Mouse (Mus musculus) C2C12 (cell line): ENCODE results near the gene Larp4b. TPM values are rescaled to one million over a fixed set of nuclear protein-coding genes. Genes with fewer than 3 reads are reported as not detected.

Experiments
- H3K27me3 ChIP-seq: one replicate; pipeline ENCODE4 v1.6.1; 2011; ENCODE audit not compliant: control insufficient read depth, insufficient read depth, insufficient read length
- H3K36me3 ChIP-seq: one replicate; pipeline ENCODE4 v1.6.1; 2011; ENCODE audit not compliant: control insufficient read depth, insufficient read depth
- H3K4me3 ChIP-seq: one replicate; pipeline ENCODE4 v1.5.1; 2011; ENCODE audit warnings: mild to moderate bottlenecking, control low read depth; ENCODE audit not compliant: poor library complexity, insufficient read depth, severe bottlenecking
- H3K79me2 ChIP-seq: one replicate; pipeline ENCODE4 v1.6.1; 2011; ENCODE audit not compliant: control insufficient read depth, insufficient read depth
- H3K79me3 ChIP-seq: one replicate; pipeline ENCODE4 v1.6.1; 2011; ENCODE audit warnings: low read depth, control low read depth
- H3ac ChIP-seq: one replicate; pipeline ENCODE3; 2011; ENCODE audit warnings: low read depth; ENCODE audit not compliant: control insufficient read depth, insufficient read length
- CEBPB ChIP-seq: IDR thresholded peaks from one replicate; pipeline ENCODE4 v1.6.1; 2011; ENCODE audit warnings: low read depth, mild to moderate bottlenecking, control low read depth, moderate library complexity
- CTCF ChIP-seq: IDR thresholded peaks from one replicate; pipeline ENCODE4 v1.5.1; 2011; ENCODE audit not compliant: control insufficient read depth, insufficient read depth, insufficient read length
- FOSL1 ChIP-seq: IDR thresholded peaks from one replicate; pipeline ENCODE4 v1.8.0; 2011; ENCODE audit warnings: mild to moderate bottlenecking, low read length; ENCODE audit not compliant: poor library complexity, insufficient read depth, severe bottlenecking
- MAX ChIP-seq: IDR thresholded peaks from one replicate; pipeline ENCODE4 v1.6.1; 2011; ENCODE audit warnings: mild to moderate bottlenecking, control low read depth
- MYOD1 ChIP-seq: IDR thresholded peaks from one replicate; pipeline ENCODE4 v1.6.1; 2011; ENCODE audit warnings: low read depth; ENCODE audit not compliant: control insufficient read depth, insufficient read length
- MYOG ChIP-seq: IDR thresholded peaks from one replicate; pipeline ENCODE4 v1.6.1; 2011; ENCODE audit not compliant: control insufficient read depth, insufficient read length; ENCODE audit errors: extremely low read depth
- USF1 ChIP-seq: IDR thresholded peaks from one replicate; pipeline ENCODE4 v1.6.1; 2011; ENCODE audit warnings: low read depth, mild to moderate bottlenecking, control low read depth, moderate library complexity
- polyA plus RNA-seq: library from polyadenylated mRNA; unstranded; fragments of >200 nt; fragmentation: generic; extraction: Trizol; gene quantifications from one replicate; pipeline ENCODE4 v1.2.1, GENCODE M21; 2012; ENCODE audit warnings: missing spikeins

The Larp4b gene
- polyA plus RNA-seq, 1 experiment = 15.2 TPM

GRCm38 (mm10) chr13:9191172-9192140 lies 97.8 kb downstream of the Larp4b start:
- Histone ChIP-seq H3K79me3 (no peaks in the 10 kb centered on the region), H3K27me3 (no peaks in the 10 kb centered on the region), H3K4me3 (no peak overlapping the region), H3ac (peak overlapping the region; percentile 13), H3K36me3 (no peaks in the 10 kb centered on the region), H3K79me2 (no peaks in the 10 kb centered on the region)
- TF ChIP-seq CTCF = no peak
- no peak for TF ChIP-seq MYOG
- peak; percentile 73 for TF ChIP-seq FOSL1
- peak; percentile 46 for TF ChIP-seq MAX
- TF ChIP-seq MYOD1 = no peak
- TF ChIP-seq USF1 = no peak
- TF ChIP-seq CEBPB = no peak

- no peak overlapping the region for H3K4me3 ChIP-seq
- TF ChIP-seq CEBPB = no peak
- TF ChIP-seq MAX = no peak
- TF ChIP-seq USF1 = no peak
- no peak for TF ChIP-seq MYOG
- no peak for TF ChIP-seq MYOD1
- H3K36me3 ChIP-seq = no peaks in the 10 kb centered on the region
- no peaks in the 10 kb centered on the region for H3K79me2 ChIP-seq
- H3K79me3 ChIP-seq = no peaks in the 10 kb centered on the region
- no peak overlapping the region for H3ac ChIP-seq
- no peaks in the 10 kb centered on the region for H3K27me3 ChIP-seq
Measured at GRCm38 (mm10) chr13:9192797-9193330, 99.2 kb downstream of the Larp4b start.

GRCm38 (mm10) chr13:9194656-9195055 lies 101.0 kb downstream of the Larp4b start:
- Histone ChIP-seq H3K4me3 (no peak overlapping the region), H3K36me3 (no peaks in the 10 kb centered on the region), H3K79me3 (no peaks in the 10 kb centered on the region), H3K27me3 (no peaks in the 10 kb centered on the region), H3K79me2 (no peaks in the 10 kb centered on the region), H3ac (no peak overlapping the region)
- TF ChIP-seq FOSL1 (no peak), MAX (no peak), CEBPB (no peak), CTCF (no peak)

- no peak overlapping the region for H3K4me3 ChIP-seq
- H3K79me3 ChIP-seq = no peaks in the 10 kb centered on the region
- H3K27me3 ChIP-seq = no peaks in the 10 kb centered on the region
- no peaks in the 10 kb centered on the region for H3K36me3 ChIP-seq
- H3K79me2 ChIP-seq = no peaks in the 10 kb centered on the region
- H3ac ChIP-seq = no peak overlapping the region
- TF ChIP-seq MYOG (no peak), USF1 (no peak)
Measured at GRCm38 (mm10) chr13:9195565-9195964, 101.9 kb downstream of the Larp4b start.

GRCm38 (mm10) chr13:9198106-9198505 lies 104.4 kb downstream of the Larp4b start:
- TF ChIP-seq MYOG (no peak), MYOD1 (no peak), CTCF (no peak), CEBPB (no peak), FOSL1 (no peak), MAX (no peak), USF1 (no peak)

More at GRCm38 (mm10) chr13:9198106-9198505, 104.4 kb downstream of the Larp4b start:
- Histone ChIP-seq H3K27me3 (no peaks in the 10 kb centered on the region), H3K36me3 (no peaks in the 10 kb centered on the region), H3K79me3 (no peaks in the 10 kb centered on the region), H3K79me2 (no peaks in the 10 kb centered on the region), H3ac (no peak overlapping the region), H3K4me3 (no peak overlapping the region)
